Mouse (Mus musculus) kidney, embryonic 16.5 days (tissue): ENCODE results near the gene Tmem268. TPM values are rescaled to one million over a fixed set of nuclear protein-coding genes. Genes with fewer than 3 reads are reported as not detected.
A peak's percentile ranks its signal among the peaks of the same experiment; 100 is the strongest.

Experiments
- ATAC-seq: fragments of 200-750 bp; cut with Nextera tagmentation; 2 replicates; pipeline ENCODE4 v1.8.0; 2017; ENCODE audit warnings: moderate TSS enrichment; ENCODE audit not compliant: low FRiP score, low TSS enrichment
- H3K27ac ChIP-seq: fragments of 300-500 bp; sonication (generic); 2 replicates; pipeline ENCODE4 v1.5.1; 2014; ENCODE audit warnings: low read length
- H3K27me3 ChIP-seq: fragments of 300-500 bp; sonication (generic); 2 replicates; pipeline ENCODE4 v1.6.1; 2014; ENCODE audit warnings: low read length, control low read depth, mixed read lengths; ENCODE audit not compliant: insufficient read depth
- H3K36me3 ChIP-seq: fragments of 300-500 bp; sonication (generic); 2 replicates; pipeline ENCODE4 v1.6.1; 2014; ENCODE audit warnings: low read length, control low read depth, mixed read lengths; ENCODE audit not compliant: insufficient read depth
- H3K4me1 ChIP-seq: fragments of 300-500 bp; sonication (generic); 2 replicates; pipeline ENCODE4 v1.6.1; 2014; ENCODE audit warnings: low read length, control low read depth, mixed read lengths; ENCODE audit not compliant: insufficient read depth
- H3K4me2 ChIP-seq: fragments of 300-500 bp; sonication (generic); replicated peaks from 2 replicates; pipeline ENCODE4 v1.6.1; 2014; ENCODE audit warnings: low read depth, low read length
- H3K4me3 ChIP-seq: fragments of 300-500 bp; sonication (generic); 2 replicates; pipeline ENCODE4 v1.5.1; 2014; ENCODE audit warnings: mild to moderate bottlenecking, low read length
- H3K9ac ChIP-seq: fragments of 300-500 bp; sonication (generic); replicated peaks from 2 replicates; pipeline ENCODE4 v1.6.1; 2014; ENCODE audit warnings: low read length
- H3K9me3 ChIP-seq: fragments of 300-500 bp; sonication (generic); 2 replicates; pipeline ENCODE4 v1.6.1; 2016; ENCODE audit warnings: low read length, control low read depth
- WGBS: fragments of 180-500 bp; shearing (Covaris S2); extraction: QIAGEN DNeasy Blood & Tissue Kit; methylation state at CpG from one replicate; pipeline ENCODE4 v1.1.7; 2014; 5-methylcytosine and 5-hydroxymethylcytosine counted together
- polyA plus RNA-seq: library from polyadenylated mRNA; unstranded; fragments of >200 nt; fragmentation: Nextera tagmentation; extraction: Ambion mirVana; gene quantifications from 2 replicates; pipeline ENCODE4 v1.2.1, GENCODE M21; 2015

Tmem268 gene
- 6.6 TPM in 2 replicates for polyA plus RNA-seq

DNA sequence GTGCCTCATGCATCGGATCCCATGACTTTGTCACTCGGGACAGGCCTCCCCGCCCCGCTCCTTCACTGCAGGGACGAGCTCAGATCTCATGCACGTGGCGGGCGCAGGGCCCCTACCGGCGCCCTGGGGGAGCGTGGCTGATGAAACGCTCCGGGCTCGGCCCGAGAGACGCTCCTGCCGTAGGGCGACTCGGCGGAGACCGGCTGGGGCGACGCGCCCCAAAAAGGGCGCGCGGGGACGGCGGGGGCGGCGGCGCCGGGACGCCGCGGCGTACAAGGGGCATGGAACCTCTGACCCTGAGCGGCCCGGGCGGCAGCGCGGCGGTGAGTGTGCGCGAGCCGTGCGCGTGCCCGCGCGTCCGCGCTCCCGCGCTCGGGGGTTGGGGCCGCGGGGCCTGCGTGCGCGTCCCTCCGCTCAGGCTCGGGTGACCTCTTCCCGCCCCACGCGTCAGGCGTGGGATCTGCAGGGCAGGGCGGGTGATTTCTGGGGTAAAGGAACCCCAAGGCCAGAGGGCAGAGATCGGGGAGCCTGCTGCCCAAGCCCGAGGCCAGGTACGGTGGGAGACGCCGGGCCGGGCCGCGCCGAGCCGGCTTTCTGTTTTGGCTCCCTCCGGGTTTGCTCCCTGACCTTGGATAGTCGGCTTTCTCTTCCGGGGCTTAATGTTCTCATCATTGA lies at the start of gene Tmem268:
TSS of gene Tmem268 (plus strand) at position 375 of the 675 bp plus-strand sequence.
- Histone ChIP-seq H3K9ac (peak within 1 kb of the TSS; percentile 82), H3K9me3 (no peaks in the 10 kb centered on the region), H3K27ac (peak within 1 kb of the TSS; percentile 70), H3K27me3 (no peaks in the 10 kb centered on the region), H3K4me1 (peaks cover 40% of the 10 kb centered on the region), H3K4me3 (peak within 1 kb of the TSS; percentile 68), H3K4me2 (peak within 1 kb of the TSS; percentile 88), H3K36me3 (peaks cover 10% of the 10 kb centered on the region)
- under 1% methylated on average over 65 of the region's 81 CpGs for WGBS
- peak; percentile 66 for ATAC-seq

DNA sequence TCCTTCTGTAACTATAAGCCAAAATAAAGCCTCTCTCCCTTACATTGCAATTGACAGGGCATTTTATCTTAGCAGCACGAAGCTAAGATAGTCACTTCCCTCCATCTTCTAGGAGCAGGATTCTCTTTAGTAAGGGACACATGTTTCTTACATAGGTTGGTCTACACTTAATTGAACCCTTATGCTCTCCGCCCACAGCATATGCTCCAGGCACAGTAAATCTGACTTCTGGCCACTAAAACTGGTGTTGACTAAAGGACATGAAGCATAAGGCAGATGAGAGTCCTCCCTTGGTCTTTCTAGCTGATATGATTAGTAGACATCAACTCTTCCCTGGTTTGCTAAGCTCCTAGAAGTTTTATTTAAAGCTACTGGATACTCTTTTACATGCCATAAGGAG lies 45.7 kb upstream of the Tmem268 start:
- Histone ChIP-seq H3K36me3 (no peaks in the 10 kb centered on the region), H3K27ac (no peak overlapping the region), H3K4me1 (no peaks in the 10 kb centered on the region), H3K27me3 (no peaks in the 10 kb centered on the region), H3K4me2 (no peak overlapping the region), H3K4me3 (no peak overlapping the region), H3K9ac (no peak overlapping the region), H3K9me3 (no peaks in the 10 kb centered on the region)
- no peak for ATAC-seq
- 85% methylated on average over 2 of the region's 2 CpGs for WGBS

DNA sequence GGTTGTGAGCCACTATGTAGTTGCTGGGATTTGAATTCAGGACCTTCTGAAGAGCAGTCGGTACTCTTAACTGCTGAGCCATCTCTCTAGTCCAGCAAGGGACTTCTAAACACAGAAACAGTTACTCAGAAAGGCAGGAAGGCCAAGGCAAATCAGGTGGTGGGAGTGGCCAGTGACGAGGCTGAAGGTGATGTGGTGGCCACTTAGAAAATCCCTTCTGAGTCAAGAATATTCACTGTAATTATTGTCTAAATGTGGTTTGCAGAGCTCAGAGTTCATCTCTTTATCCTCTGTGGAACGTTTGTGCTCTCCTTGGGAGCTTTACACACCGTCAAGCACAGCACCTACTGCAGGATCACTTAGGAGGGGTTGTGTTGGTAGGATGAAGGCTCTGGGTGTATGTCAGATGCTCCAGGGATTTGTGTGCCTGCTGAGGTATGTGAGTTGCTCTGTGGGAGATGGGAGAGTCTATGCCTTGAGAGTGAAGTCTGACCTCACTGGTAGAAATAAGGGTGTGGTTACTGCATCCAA lies 44.1 kb upstream of the Tmem268 start:
- 65% methylated on average over 4 of the region's 4 CpGs for whole genome bisulfite sequencing
- no peak for ATAC-seq
- H3K4me1 ChIP-seq = no peaks in the 10 kb centered on the region
- H3K27me3 ChIP-seq = no peaks in the 10 kb centered on the region
- H3K9me3 ChIP-seq = no peaks in the 10 kb centered on the region
- H3K9ac ChIP-seq = no peak overlapping the region
- H3K36me3 ChIP-seq = no peaks in the 10 kb centered on the region
- H3K27ac ChIP-seq = no peak overlapping the region
- H3K4me2 ChIP-seq = no peak overlapping the region
- H3K4me3 ChIP-seq = no peak overlapping the region

DNA sequence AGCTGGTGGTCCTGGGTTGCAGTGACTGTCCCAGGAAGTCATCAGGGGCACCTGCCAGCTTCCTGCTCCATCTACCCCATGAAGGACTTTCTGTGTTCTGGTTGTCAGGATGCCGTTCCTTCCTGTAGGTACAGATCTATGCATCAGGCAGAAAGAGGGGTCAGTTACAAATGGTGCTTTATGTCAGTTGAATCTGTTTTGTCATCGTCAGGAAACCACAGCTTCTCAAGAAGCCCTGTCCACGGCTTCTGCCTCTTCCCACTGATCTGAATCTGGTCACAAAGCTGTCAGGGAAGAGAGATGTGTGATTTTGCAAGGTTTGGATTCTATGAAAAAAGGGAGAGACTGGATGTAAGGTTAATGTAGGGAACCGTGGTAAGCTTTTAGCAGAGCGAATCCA lies 43.6 kb upstream of the Tmem268 start:
- H3K9me3 ChIP-seq = no peaks in the 10 kb centered on the region
- H3K4me2 ChIP-seq = no peak overlapping the region
- no peak overlapping the region for H3K9ac ChIP-seq
- no peaks in the 10 kb centered on the region for H3K27me3 ChIP-seq
- H3K4me1 ChIP-seq = no peaks in the 10 kb centered on the region
- 78% methylated on average over 5 of the region's 5 CpGs for WGBS
- no peak overlapping the region for H3K4me3 ChIP-seq
- no peaks in the 10 kb centered on the region for H3K36me3 ChIP-seq
- no peak overlapping the region for H3K27ac ChIP-seq
- ATAC-seq = no peak

DNA sequence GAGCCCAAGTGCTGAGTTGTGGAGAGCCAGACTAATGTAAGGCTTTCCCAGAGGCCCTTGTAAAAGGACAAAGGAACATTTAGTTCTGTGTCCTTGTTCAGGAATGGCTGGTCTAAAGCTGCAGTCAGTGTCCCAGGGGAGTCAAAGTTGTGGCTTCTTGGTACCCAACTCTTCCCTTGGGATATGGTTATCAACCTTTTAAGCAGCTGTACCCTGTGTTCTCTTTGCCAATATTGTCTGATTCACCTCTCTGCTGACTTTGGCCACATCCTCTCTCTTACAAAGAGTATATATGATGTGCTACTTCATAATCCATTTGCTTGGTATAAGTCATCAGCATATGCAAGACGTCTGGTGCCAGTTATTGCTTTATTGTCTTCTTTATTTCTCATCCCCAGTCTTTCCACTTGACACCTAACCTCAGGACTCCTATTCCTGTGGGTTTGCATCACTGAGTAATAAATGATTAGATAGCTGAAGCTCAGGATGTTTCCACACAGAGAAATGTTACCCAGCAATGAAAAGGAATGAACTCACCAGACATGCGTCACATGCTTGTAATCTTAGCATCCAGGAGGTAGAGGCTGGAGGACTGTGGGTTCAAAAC lies 36.7 kb upstream of the Tmem268 start:
- ATAC-seq = no peak
- WGBS = 78% methylated on average over 2 of the region's 2 CpGs

DNA sequence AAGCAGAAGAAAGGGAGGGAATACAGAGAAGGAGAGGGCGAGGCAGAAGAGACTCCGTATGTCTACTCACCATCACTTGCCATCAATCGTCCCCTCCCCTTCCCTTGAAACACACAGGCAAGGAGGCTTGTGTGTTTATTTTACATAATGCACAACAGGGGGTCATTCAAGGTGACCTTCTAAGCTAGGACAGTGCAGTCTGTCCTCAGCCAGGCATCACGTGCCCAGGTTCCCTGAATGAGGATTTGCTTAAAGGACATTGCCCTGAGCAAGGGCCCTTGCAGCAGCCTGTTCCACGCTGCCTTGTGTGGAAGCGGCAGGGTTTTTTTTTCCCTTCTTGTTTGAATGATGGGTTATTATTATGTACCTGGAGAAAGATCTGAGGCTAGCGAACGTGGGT lies 33.1 kb upstream of the Tmem268 start:
- no peak overlapping the region for H3K4me3 ChIP-seq
- H3K36me3 ChIP-seq = no peaks in the 10 kb centered on the region
- 81% methylated on average over 8 of the region's 8 CpGs for WGBS
- H3K4me2 ChIP-seq = no peak overlapping the region
- no peak for ATAC-seq
- H3K9me3 ChIP-seq = no peaks in the 10 kb centered on the region
- no peaks in the 10 kb centered on the region for H3K4me1 ChIP-seq
- H3K27me3 ChIP-seq = no peaks in the 10 kb centered on the region
- H3K9ac ChIP-seq = no peak overlapping the region
- H3K27ac ChIP-seq = no peak overlapping the region

More for the DNA sequence above, 36.7 kb upstream of the Tmem268 start:
- Histone ChIP-seq H3K36me3 (no peaks in the 10 kb centered on the region), H3K9me3 (no peaks in the 10 kb centered on the region), H3K4me3 (no peak overlapping the region), H3K9ac (no peak overlapping the region), H3K4me1 (no peaks in the 10 kb centered on the region), H3K4me2 (no peak overlapping the region), H3K27ac (no peak overlapping the region), H3K27me3 (no peaks in the 10 kb centered on the region)

DNA sequence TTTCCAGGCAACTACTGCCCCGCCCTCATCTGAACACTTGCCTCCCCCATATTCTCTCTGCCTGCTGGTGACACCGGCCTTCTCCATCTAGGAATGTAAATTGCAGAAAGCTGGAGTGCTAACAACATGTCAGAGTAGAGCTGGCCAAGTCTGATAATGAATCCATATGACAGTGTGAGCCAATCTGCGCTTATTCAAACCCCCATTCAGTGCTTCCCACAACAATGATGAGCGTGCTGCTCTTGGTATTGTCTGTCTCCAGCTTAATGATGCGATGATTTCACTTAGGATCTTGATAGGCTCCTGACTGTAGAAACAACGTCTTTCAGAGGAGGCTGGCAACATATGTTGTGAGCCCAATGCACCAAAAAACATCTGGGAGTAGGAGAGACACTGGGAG lies 29.6 kb upstream of the Tmem268 start:
- ATAC-seq = no peak
- H3K9me3 ChIP-seq = no peaks in the 10 kb centered on the region
- no peaks in the 10 kb centered on the region for H3K36me3 ChIP-seq
- H3K4me1 ChIP-seq = no peaks in the 10 kb centered on the region
- WGBS = 42% methylated on average over 6 of the region's 6 CpGs
- no peak overlapping the region for H3K9ac ChIP-seq
- no peaks in the 10 kb centered on the region for H3K27me3 ChIP-seq
- H3K4me3 ChIP-seq = no peak overlapping the region
- H3K27ac ChIP-seq = no peak overlapping the region
- no peak overlapping the region for H3K4me2 ChIP-seq

DNA sequence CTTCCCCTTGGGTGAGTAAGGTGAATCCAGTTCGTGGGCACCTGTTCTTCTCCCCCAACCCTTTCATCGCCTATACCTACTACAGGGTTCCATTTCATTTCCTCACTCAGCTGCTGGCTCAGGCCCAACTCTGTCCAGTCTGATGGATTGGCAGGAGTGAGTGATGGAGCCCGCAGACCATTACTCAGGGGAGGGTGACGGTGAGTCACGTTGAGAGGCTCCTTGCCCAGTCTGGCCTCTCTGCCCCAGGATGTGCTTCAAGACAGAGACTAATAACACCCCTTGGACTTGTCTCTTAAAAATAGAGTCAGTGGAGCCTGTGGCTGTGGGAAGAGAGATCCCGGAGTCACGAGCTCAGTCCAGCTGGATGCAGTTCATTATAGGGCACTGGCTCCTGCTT lies 28.2 kb upstream of the Tmem268 start:
- Histone ChIP-seq H3K36me3 (no peaks in the 10 kb centered on the region), H3K4me3 (no peak overlapping the region), H3K4me1 (no peaks in the 10 kb centered on the region), H3K27me3 (no peaks in the 10 kb centered on the region), H3K9ac (no peak overlapping the region), H3K9me3 (no peaks in the 10 kb centered on the region), H3K27ac (no peak overlapping the region), H3K4me2 (no peak overlapping the region)
- no peak for ATAC-seq
- 70% methylated on average over 7 of the region's 7 CpGs for whole genome bisulfite sequencing

DNA sequence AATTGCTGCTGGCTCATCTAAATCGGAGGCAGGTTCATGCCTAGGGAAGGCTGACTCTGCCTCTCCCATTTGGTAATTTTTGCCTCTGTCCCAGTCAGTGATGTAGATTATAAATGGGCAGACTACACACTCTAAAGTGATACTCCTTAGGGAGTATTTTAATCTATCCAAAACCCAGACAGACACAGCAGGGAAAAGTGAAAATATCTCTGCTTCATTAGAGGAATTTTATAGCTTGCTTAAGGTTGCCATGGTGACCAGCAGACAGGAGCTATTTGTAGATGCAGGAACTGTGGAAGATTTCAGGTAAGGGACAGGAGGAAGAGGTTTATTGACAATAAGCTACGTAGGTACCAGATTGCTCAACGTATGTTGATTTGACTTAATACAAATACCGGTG lies 21.0 kb upstream of the Tmem268 start:
- Histone ChIP-seq H3K27me3 (no peaks in the 10 kb centered on the region), H3K4me3 (no peak overlapping the region), H3K9me3 (no peaks in the 10 kb centered on the region), H3K4me2 (no peak overlapping the region), H3K36me3 (no peaks in the 10 kb centered on the region), H3K4me1 (no peaks in the 10 kb centered on the region), H3K27ac (no peak overlapping the region), H3K9ac (no peak overlapping the region)
- no peak for ATAC-seq
- 89% methylated on average over 4 of the region's 4 CpGs for WGBS

DNA sequence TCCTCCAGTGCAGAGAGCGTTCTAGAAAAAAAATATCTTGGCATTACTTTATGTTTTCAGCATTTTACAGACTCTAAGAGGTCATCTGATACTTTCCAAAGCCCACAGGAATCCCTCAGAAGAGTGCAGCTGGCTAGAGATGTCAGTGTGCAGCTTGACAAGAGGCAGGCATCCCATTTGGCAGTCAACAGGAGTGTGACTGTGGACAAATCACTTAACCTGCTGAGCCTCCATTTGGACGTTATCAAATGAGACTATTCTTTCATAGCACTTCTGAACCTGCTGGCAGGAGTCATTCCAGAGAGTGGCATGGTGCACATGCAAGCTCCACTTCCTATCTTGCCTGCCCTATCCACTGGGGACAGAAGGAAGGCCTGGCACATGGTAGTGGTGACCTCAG lies 16.4 kb upstream of the Tmem268 start:
- Histone ChIP-seq H3K27ac (no peak overlapping the region), H3K27me3 (no peaks in the 10 kb centered on the region), H3K9me3 (no peaks in the 10 kb centered on the region), H3K36me3 (no peaks in the 10 kb centered on the region), H3K4me2 (no peak overlapping the region), H3K4me3 (no peak overlapping the region), H3K9ac (no peak overlapping the region), H3K4me1 (peaks cover 23% of the 10 kb centered on the region)
- WGBS = 37% methylated on average over 2 of the region's 2 CpGs
- ATAC-seq = no peak
